Mouse (Mus musculus): ENCODE measurements at regions not wholly inside any gene's neighbourhood (a gene's known extent, or its start where the extent isn't known, plus 50 kb on each side); places are given as distances from the start of the nearest gene placed in this dataset.

GRCm38 (mm10) chr4:142619396-142619795, 380.2 kb upstream of the Kazn start:
- no peak for TF ChIP-seq POLR2A (IDR thresholded peaks at IDR 0.05; ENCODE audit: low read depth, low read length)
- no peak for TF ChIP-seq CTCF (conservative IDR thresholded peaks at IDR 0.05; ENCODE audit: insufficient read depth, insufficient read length, low read depth, low read length)
